Mouse (Mus musculus) stomach, embryonic 16.5 days (tissue): ENCODE results near the gene Gm20873. TPM values are rescaled to one million over a fixed set of nuclear protein-coding genes. Genes with fewer than 3 reads are reported as not detected.
"Not testable (repeated sequence)": the region's sequence is repeated elsewhere in the genome, so short reads cannot be mapped to it uniquely, and the experiment has no call there.

Experiments
- ATAC-seq: fragments of 200-750 bp; cut with Nextera tagmentation; 2 replicates; pipeline ENCODE4 v1.8.0; 2017; ENCODE audit warnings: moderate number of reproducible peaks, moderate TSS enrichment; ENCODE audit not compliant: insufficient read depth, low FRiP score
- H3K27ac ChIP-seq: fragments of 300-500 bp; sonication (generic); 2 replicates; pipeline ENCODE4 v1.5.1; 2014; ENCODE audit warnings: low read length
- H3K27me3 ChIP-seq: fragments of 300-500 bp; sonication (generic); 2 replicates; pipeline ENCODE4 v1.6.1; 2014; ENCODE audit warnings: low read length, control low read depth, mixed read lengths; ENCODE audit not compliant: control insufficient read depth, insufficient read depth
- H3K36me3 ChIP-seq: fragments of 300-500 bp; sonication (generic); 2 replicates; pipeline ENCODE4 v1.6.1; 2014; ENCODE audit warnings: low read length; ENCODE audit not compliant: control insufficient read depth, insufficient read depth
- H3K4me1 ChIP-seq: fragments of 300-500 bp; sonication (generic); 2 replicates; pipeline ENCODE4 v1.6.1; 2014; ENCODE audit warnings: low read length, control low read depth, mixed read lengths; ENCODE audit not compliant: control insufficient read depth, insufficient read depth
- H3K4me2 ChIP-seq: fragments of 300-500 bp; sonication (generic); 2 replicates; pipeline ENCODE4 v1.6.1; 2014; ENCODE audit warnings: low read depth, low read length, mixed read lengths
- H3K4me3 ChIP-seq: fragments of 300-500 bp; sonication (generic); replicated peaks from 2 replicates; pipeline ENCODE4 v1.5.1; 2014; ENCODE audit warnings: mild to moderate bottlenecking, low read length
- H3K9ac ChIP-seq: fragments of 300-500 bp; sonication (generic); 2 replicates; pipeline ENCODE4 v1.6.1; 2014; ENCODE audit warnings: low read length
- H3K9me3 ChIP-seq: fragments of 300-500 bp; sonication (generic); replicated peaks from 2 replicates; pipeline ENCODE4 v1.6.1; 2016; ENCODE audit warnings: low read length, control low read depth; ENCODE audit not compliant: control insufficient read depth
- WGBS: fragments of 180-500 bp; shearing (Covaris S2); extraction: QIAGEN DNeasy Blood & Tissue Kit; methylation state at CpG from one replicate; pipeline ENCODE4 v1.1.7; 2014; 5-methylcytosine and 5-hydroxymethylcytosine counted together
- polyA plus RNA-seq: library from polyadenylated mRNA; unstranded; fragments of >200 nt; fragmentation: Nextera tagmentation; extraction: Ambion mirVana; gene quantifications from 2 replicates; pipeline ENCODE4 v1.2.1, GENCODE M21; 2015

Gm20873 gene
- not detected in 2 replicates for polyA plus RNA-seq

GRCm38 (mm10) chrY:6266798-6267197 lies at the start of gene Gm20873:
Gm20873 (plus strand) TSS chrY:6267098.
- not testable (repeated sequence) for H3K4me2 ChIP-seq, H3K9me3 ChIP-seq, H3K27me3 ChIP-seq, H3K36me3 ChIP-seq, H3K9ac ChIP-seq, H3K4me3 ChIP-seq, ATAC-seq, H3K4me1 ChIP-seq, H3K27ac ChIP-seq

- not testable (repeated sequence) for ATAC-seq, H3K4me3 ChIP-seq, H3K4me1 ChIP-seq, H3K36me3 ChIP-seq, H3K27me3 ChIP-seq, H3K9ac ChIP-seq, H3K9me3 ChIP-seq, H3K4me2 ChIP-seq, H3K27ac ChIP-seq
- WGBS: 60% methylated on average over 2 of the region's 3 CpGs
Observed at GRCm38 (mm10) chrY:6237895-6238294, 29.0 kb upstream of the Gm20873 start, which contains the start of gene Gm21746. Gm21746 (minus strand) TSS chrY:6237995.

Other genes starting within 250 kb of the Gm20873 start
- gene Gm21746, start 29.1 kb upstream of the Gm20873 start, polyA plus RNA-seq: not detected in 2 replicates